Mouse (Mus musculus): Measurements from ENCODE around the gene Gm14288. TPM values are rescaled to one million over a fixed set of nuclear protein-coding genes. Genes with fewer than 3 reads are reported as not detected.
"Not testable (repeated sequence)": the region's sequence is repeated elsewhere in the genome, so short reads cannot be mapped to it uniquely, and the experiment has no call there.

Gene Gm14288
- 3.9 and 4.4 TPM in 2 replicates for polyA plus RNA-seq (2015; fragmentation: Nextera tagmentation; extraction: Ambion mirVana)

DNA sequence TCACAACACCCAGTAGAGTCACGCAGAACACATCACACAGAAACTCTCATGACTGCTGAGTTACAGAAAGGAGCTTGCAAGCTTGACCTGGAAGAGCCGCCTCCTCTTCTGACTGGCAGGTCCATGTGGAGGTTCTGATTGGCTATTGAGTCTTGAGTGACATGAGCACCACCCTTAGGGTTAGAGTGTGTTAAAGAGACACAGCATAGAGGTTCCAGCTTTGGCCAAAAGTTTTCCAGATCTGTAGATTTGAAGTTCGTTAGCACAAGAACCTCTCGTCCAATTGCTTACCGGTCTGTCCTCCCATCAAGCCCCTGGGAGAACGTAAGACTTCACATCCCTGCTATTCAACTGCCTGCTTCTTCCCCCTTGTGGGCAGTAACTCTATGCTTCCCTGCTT lies at the start of gene Gm14288:
TSS of gene Gm14288 (minus strand) at position 101 of the 400 bp plus-strand sequence.
- H3K9me3 ChIP-seq; H3K27me3 ChIP-seq (replicated peaks); ATAC-seq (ENCODE audit: insufficient read depth, low FRiP score, low read depth); H3K9ac ChIP-seq; H3K4me3 ChIP-seq (replicated peaks); H3K4me1 ChIP-seq; H3K36me3 ChIP-seq; H3K27ac ChIP-seq; H3K4me2 ChIP-seq: not testable (repeated sequence)
- WGBS = no CpG with 5 or more reads among the region's 6 CpGs

DNA sequence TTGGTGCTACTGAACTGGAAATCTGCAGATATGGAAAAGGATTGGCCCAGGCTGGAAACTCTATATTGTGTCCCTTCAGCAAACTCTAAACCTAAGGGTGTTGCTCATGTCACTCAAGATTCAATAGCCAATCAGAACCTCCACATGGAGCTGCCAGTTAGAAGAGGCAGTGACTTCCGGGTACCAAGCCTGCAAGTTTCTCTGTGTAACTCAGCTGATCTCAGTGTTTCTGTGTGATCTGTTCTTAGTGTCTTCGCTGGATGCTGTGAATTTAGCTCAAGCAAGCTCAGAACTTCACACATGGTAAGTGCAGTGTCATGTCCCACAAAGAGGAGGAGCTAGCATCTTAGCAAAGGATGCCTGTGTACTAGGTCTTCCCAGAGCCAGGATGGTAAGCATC lies 59.7 kb downstream of the Gm14288 start, which contains the start of gene Gm2007:
TSS of gene Gm2007 (plus strand) at position 301 of the 400 bp plus-strand sequence.
- H3K4me1 ChIP-seq; ATAC-seq (ENCODE audit: insufficient read depth, low FRiP score, low read depth); H3K27me3 ChIP-seq (replicated peaks); H3K4me3 ChIP-seq (replicated peaks); H3K9me3 ChIP-seq; H3K4me2 ChIP-seq; H3K36me3 ChIP-seq; H3K9ac ChIP-seq; H3K27ac ChIP-seq: not testable (repeated sequence)
- no CpG with 5 or more reads among the region's 2 CpGs for WGBS

Other genes with a start within 250 kb of the Gm14288 start
- gene Gm11007, start 157.1 kb downstream of the Gm14288 start, polyA plus RNA-seq (2015; fragmentation: Nextera tagmentation; extraction: Ambion mirVana) = not detected in 2 replicates
- 21.5 and 29.2 TPM in 2 replicates for gene Zfp969, start 97.4 kb downstream of the Gm14288 start, polyA plus RNA-seq (2015; fragmentation: Nextera tagmentation; extraction: Ambion mirVana)
- gene Gm2007, start 59.6 kb downstream of the Gm14288 start, polyA plus RNA-seq (2015; fragmentation: Nextera tagmentation; extraction: Ambion mirVana) = not detected in 2 replicates
- 18.1 and 18.2 TPM in 2 replicates for gene Gm6710, start 68.1 kb upstream of the Gm14288 start, polyA plus RNA-seq (2015; fragmentation: Nextera tagmentation; extraction: Ambion mirVana)
- gene Zfp966, start 130.0 kb upstream of the Gm14288 start, polyA plus RNA-seq (2015; fragmentation: Nextera tagmentation; extraction: Ambion mirVana) = 3.5 and 3.6 TPM in 2 replicates
- 20.8 and 21.5 TPM in 2 replicates for gene Gm2026, start 164.2 kb upstream of the Gm14288 start, polyA plus RNA-seq (2015; fragmentation: Nextera tagmentation; extraction: Ambion mirVana)

Data from stomach, embryonic 15.5 days (tissue).